8 mouse cellular contexts compared by ENCODE assay signal in genomic region chr9:67633026-67633741, GRCm38 (mm10).
DNase-seq lines count a peak whose midpoint lies in the region; ATAC-seq lines count a peak whose summit lies in the region.

No protein-coding gene starts in this region.

- H3K4me3 ChIP-seq in hindbrain, embryonic 11.5 days (ENCODE audit: low read depth, low read length): peak overlapping the region; percentile 85

- H3K4me1 ChIP-seq in hindbrain, embryonic 11.5 days (replicated peaks; ENCODE audit: control insufficient read depth, insufficient read depth, low read length): 0 out of 2 replicates have a peak, but pooled peaks cover 7% of the 10 kb centered on the region

- H3K4me2 ChIP-seq in hindbrain, embryonic 11.5 days (replicated peaks; ENCODE audit: low read depth, low read length): peak overlapping the region; percentile 94

- H3K36me3 ChIP-seq in hindbrain, embryonic 11.5 days (ENCODE audit: control insufficient read depth, insufficient read depth, low read length): no peaks in the 10 kb centered on the region

- H3K27me3 ChIP-seq in hindbrain, embryonic 11.5 days (ENCODE audit: control insufficient read depth, insufficient read depth, low read length): peaks cover 5% of the 10 kb centered on the region

- H3K9me3 ChIP-seq in hindbrain, embryonic 11.5 days (ENCODE audit: control insufficient read depth, low read length): no peaks in the 10 kb centered on the region

- no peak overlapping the region for H3K27ac ChIP-seq in hindbrain, embryonic 11.5 days (ENCODE audit: low read depth, low read length)

- under 1% methylated on average over 50 of the region's 50 CpGs for WGBS in hindbrain, embryonic 11.5 days

- H3K9ac ChIP-seq in hindbrain, embryonic 11.5 days (ENCODE audit: low read depth, low read length): peak overlapping the region; percentile 81

- ATAC-seq in frontal cortex, adult (ENCODE audit: low TSS enrichment): peak; percentile 51; the same call in 1 of the 2 replicates
- peak; percentile 33; the same call in 1 of the 2 replicates for ATAC-seq in hindbrain, embryonic 11.5 days (ENCODE audit: low FRiP score)
- no peak; the same call in 1 of the 2 replicates for ATAC-seq in megakaryocyte progenitor cell, adult 5-6 weeks (replicated peaks; ENCODE audit: poor library complexity)

- peak; percentile 46 for DNase-seq in NIH3T3 (ENCODE audit: low read depth)
- DNase-seq in cerebellum, adult 18-20 months: peak; percentile 25 to 46
- DNase-seq in hindbrain, embryonic 11.5 days (ENCODE audit: low spot score): peak; percentile 72
- DNase-seq in layer of hippocampus, postnatal 25 days (ENCODE audit: extremely low spot score in 1 of 2, low spot score in 1 of 2): peak; percentile 32 to 48
- peak; percentile 34 for DNase-seq in lung, postnatal 14 days
- peak; percentile 18 to 23 for DNase-seq in right cerebral cortex, postnatal 36 days (ENCODE audit: low spot score in 2 of 2)

Comparison
In these comparisons a context has a peak if more than half of its experiments do, and no peak if none do; other contexts are left out.
1. DNase-seq: peak in every context shown above with its lines; median percentile 72 in hindbrain, embryonic 11.5 days; 46 in NIH3T3; 40 in layer of hippocampus, postnatal 25 days; 36 in cerebellum, adult 18-20 months; 34 in lung, postnatal 14 days; 20 in right cerebral cortex, postnatal 36 days.